Mouse (Mus musculus) lung, postnatal 36 days (tissue): ENCODE measurements around the gene Gm3005.
"Not testable (repeated sequence)": the region's sequence is repeated elsewhere in the genome, so short reads cannot be mapped to it uniquely, and the experiment has no call there.

Experiments used
- DNase-seq: peaks from one replicate; pipeline ENCODE4 v3.0.0; 2022; ENCODE audit warnings: mixed read lengths

Gm3005 gene

DNA sequence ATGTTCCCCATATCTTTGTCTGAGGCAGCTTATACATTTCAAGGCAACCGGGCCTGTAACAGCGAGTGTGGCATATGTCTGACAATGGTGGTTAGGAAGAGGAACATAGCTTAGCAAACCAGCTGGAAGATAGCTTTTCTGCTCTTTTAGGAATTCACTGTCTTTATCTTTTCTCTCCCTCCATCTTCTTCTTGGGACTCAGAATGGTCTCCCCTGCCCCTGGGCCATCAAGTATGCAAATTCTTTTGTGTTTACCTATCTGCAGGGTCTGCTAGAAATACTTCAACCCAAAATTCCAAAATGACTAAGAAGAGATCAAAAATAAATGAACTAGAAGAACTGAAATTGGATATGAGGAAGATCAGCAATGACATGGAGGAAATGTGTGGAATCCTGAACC is at the start of gene Gm3005:
Gene Gm3005, plus strand, starts transcription at position 301 of the 400 bp plus-strand sequence.
- DNase-seq, result not testable (repeated sequence)

DNA sequence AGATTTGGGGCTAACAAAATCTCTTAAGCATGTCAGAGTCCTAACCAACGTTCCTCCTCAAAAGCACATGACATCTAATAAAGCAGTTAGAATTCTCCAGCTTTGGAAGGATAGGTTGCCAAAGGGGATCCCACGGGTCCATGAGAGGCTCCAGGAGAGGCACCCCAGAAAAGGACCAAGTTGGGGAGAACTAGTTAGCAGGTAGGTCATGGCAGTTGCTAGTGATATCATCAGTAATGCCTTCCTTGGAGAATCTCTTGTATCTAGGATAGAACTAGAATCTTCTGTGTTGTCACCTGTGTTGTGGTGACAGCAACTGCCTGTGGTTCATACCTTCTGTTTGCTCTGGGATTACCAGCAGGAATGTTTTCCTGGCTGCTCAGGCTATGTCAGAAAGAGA is 33.1 kb upstream of the Gm3005 start, which contains the start of gene Gm10413:
Gene Gm10413, plus strand, starts transcription at position 301 of the 400 bp plus-strand sequence.
- DNase-seq, result not testable (repeated sequence)

DNA sequence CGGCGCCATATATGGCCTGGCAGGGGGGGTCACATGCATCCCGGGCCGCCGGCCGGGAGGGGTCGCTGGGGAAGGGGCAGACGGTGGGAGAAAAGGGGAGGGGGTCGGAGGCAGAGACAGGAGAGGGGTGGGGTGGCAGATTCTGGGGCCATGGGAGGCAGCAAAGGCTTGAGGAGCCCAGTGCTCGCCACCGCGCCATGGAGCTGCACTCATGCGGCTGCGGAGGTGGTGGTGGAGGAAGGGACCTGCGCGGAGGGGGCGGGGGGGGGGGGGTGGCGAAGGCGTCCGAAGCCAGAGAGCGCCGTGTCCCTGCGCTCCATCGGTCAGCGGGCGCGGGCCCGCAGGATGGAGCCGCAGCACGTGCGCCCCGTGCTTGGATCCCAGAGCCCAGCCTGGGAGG is 15.6 kb upstream of the Gm3005 start, which contains the start of gene Gm10409:
Gene Gm10409, plus strand, starts transcription at position 301 of the 400 bp plus-strand sequence.
- DNase-seq, result not testable (repeated sequence)

DNA sequence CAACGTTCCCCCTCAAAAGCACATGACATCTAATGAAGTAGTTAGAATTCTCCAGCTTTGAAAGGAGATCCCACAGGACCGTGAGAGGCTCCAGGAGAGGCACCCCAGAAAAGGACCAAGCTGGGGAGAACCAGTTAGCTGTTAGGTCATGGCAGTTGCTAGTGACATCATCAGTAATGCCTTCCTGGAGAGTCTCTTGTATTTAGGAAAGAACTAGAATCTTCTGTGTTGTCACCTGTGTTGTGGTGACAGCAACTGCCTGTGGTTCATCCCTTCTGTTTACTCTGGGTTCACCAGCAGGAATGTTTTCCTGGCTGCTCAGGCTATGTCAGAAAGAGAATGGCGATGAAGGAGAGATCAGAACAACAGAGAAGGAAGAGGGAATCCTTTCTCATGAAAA is 21.2 kb downstream of the Gm3005 start, which contains the start of gene Gm10408:
Gene Gm10408, plus strand, starts transcription at position 301 of the 400 bp plus-strand sequence.
- not testable (repeated sequence) for DNase-seq

DNA sequence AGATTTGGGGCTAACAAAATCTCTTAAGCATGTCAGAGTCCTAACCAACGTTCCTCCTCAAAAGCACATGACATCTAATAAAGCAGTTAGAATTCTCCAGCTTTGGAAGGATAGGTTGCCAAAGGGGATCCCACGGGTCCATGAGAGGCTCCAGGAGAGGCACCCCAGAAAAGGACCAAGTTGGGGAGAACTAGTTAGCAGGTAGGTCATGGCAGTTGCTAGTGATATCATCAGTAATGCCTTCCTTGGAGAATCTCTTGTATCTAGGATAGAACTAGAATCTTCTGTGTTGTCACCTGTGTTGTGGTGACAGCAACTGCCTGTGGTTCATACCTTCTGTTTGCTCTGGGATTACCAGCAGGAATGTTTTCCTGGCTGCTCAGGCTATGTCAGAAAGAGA is 206.3 kb downstream of the Gm3005 start, which contains the start of gene Gm3012:
Gene Gm3012, plus strand, starts transcription at position 301 of the 400 bp plus-strand sequence.
- not testable (repeated sequence) for DNase-seq
